Mouse (Mus musculus) liver, postnatal 0 days (tissue): Measurements from ENCODE around the gene Nop10.
A peak's percentile ranks its signal among the peaks of the same experiment; 100 is the strongest.

Experiments used
- CTCF ChIP-seq: sonication (generic); IDR thresholded peaks from 2 replicates; pipeline ENCODE4 v1.5.1; 2016; ENCODE audit warnings: antibody characterized with exemption, low read depth
- EP300 ChIP-seq: IDR thresholded peaks from 2 replicates; pipeline ENCODE4 v1.6.1; 2016; ENCODE audit warnings: antibody characterized with exemption, low read depth, mild to moderate bottlenecking

- peak; percentile 33; the same call in 1 of the 2 replicates for TF ChIP-seq CTCF
- TF ChIP-seq EP300, result no peak
Measured at GRCm38 (mm10) chr2:112259241-112259962, 2.3 kb upstream of the Nop10 start, which contains the start of gene Nutm1.
